Mouse (Mus musculus): ENCODE data around the gene Slc39a13.
"Not testable (repeated sequence)": the region's sequence is repeated elsewhere in the genome, so short reads cannot be mapped to it uniquely, and the experiment has no call there.

Gene Slc39a13

DNA sequence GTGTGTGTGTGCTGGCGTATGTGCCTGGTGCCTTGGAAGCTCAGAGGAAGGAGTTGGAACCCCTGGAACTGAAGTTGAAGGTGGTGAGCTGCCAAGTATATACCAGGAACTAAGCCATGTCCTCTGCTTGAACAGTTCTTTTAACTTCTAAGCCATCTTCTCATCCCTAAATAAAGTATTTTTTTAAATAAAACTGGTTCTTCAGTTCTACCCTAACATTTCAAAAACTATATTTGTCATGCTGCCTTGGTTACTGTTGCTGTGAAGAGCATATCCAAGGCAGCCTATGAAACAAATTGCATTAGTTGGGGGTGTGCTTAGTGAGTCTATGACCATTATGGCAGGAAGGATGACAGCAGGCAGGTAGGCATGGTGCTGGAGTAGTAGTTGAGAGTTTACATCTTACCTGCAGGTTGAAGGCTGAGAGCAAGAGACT, 45.1 kb downstream of the Slc39a13 start:
- peak; percentile 85 for ATAC-seq (ENCODE audit: low TSS enrichment)

DNA sequence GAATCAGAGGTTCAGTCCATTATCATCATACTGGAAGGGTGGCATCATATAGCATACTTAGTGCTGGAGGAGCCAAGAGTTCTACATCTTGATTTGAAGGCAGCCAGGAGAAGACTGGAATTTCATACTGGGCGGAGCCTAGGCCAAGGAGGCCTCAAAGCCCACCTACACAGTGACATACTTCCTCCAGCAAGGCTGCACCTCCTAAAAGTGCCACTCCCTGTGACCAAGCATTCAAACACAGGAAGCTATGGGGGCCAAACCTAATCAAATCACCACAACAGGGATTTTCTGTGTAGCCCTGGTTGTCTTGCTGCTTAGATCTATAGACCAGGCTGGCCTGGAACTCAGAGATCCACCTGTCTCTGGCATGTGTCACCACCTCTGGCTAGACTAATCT, 46.3 kb downstream of the Slc39a13 start:
- ATAC-seq (ENCODE audit: low TSS enrichment) = no peak

DNA sequence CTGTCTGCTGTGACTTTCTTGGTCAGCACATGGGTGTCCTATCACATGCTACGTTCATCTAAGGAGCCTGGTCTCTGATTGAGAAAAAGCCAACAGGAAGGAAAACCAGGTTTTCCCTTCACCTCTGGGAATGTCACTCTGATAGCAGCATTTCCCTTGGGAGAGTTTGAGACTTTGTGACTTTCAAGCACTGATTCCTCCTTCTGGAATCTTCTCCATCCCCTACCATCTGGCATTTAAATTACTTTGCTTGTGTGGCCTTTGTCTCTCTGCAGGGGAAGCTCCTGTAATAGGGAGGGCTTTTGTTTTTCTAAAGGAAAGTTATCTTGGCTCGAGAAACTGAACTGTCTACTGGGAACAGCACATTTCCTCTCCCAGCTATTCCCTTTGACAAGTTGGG, 47.1 kb downstream of the Slc39a13 start:
- no peak for ATAC-seq (ENCODE audit: low TSS enrichment)

DNA sequence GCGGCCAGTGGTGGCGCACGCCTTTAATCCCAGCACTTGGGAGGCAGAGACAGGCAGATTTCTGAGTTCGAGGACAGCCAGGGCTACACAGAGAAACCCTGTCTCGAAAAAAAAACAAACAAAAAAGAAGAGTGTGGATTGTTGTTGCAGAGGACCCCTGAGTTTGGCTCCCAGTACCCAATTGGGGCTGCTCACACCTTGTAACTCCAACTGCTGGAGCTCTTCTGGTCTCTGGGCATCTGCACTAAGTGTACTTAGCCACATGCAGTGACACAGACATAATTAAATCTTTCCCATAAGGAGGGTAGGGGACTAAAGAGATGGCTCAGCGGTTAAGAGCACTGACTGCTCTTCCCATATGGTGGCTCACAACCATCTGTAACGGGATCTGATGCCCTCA, 48.0 kb downstream of the Slc39a13 start:
- not testable (repeated sequence) for ATAC-seq (ENCODE audit: low TSS enrichment)

DNA sequence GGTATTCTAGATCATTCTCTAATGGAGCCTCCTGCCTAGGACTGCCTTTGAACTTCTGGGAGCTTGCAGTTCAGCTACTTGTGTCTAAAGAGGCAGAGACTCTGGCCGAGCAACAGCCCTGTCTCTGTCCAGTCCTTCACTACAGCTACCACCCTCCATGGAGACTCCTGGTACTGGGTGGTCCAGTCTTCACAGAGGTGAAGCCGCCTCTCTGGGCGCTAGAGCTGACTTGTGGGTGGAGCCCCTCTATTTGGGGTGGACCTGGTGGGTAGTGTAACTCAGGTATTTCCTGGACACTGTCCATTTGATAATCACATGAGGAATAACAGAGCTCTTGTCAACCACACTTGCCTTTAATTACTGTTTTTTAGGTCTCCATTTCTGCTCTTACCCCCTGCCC, 50.3 kb downstream of the Slc39a13 start:
- no peak for ATAC-seq (ENCODE audit: low TSS enrichment)

DNA sequence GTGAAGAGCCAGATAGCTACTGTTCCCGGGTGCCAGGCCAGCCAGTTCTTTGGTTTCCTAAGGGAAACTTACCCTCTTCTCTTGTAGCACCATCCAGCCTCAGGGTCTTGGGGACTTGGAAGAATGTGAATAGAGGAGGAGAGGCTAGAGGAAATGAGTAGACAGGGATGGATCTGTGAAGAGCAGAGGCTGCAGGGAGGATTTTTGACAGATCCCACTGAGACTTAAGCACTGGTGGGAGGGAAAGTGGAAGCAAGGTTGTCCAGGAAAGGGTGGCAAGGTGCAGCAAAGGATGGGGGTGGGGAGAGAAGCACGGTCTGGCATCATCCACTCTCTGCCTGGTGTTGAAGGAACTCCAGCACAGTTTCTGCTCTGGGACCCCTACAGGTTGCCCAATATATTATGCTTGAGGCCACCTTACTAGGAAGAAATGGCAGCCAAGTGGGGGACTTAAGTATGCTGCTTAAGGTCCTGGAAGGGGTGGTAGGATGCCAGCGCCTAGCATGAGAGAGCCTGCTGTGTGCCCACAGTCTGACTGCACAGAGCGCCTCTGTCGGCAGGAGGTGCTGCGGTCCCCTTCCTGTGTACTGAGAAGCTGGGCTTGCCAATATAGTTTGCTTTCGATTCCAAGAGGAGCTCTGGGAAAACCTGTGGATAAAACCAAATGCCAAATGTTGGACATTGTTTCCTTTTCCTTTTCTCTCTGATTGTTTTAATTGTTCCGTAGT, 52.0 kb downstream of the Slc39a13 start:
- ATAC-seq (ENCODE audit: low TSS enrichment) = peak; percentile 38; the same call in 1 of the 2 replicates

DNA sequence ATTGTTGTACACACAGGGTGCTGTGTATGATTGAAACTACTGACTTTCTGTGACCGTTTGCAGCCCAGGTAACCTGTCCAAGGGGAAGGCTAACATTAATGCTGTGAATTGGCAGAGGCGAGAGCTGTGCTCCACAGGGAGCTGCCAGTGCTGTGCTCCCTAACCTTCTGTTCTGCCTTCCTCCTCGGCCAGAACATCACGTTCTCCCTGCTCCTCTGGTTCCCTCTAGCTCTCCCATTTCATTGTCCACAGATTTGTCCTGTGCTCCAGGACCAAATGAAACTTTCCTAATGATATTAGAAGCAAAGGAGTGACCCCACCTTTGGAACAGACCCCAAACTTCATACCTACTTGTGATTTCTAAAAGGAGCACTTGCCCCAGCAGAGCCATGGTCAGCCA, 54.8 kb downstream of the Slc39a13 start:
- ATAC-seq (ENCODE audit: low TSS enrichment) = 0 out of 2 replicates have a peak, but pooled peaks have one; percentile 11

DNA sequence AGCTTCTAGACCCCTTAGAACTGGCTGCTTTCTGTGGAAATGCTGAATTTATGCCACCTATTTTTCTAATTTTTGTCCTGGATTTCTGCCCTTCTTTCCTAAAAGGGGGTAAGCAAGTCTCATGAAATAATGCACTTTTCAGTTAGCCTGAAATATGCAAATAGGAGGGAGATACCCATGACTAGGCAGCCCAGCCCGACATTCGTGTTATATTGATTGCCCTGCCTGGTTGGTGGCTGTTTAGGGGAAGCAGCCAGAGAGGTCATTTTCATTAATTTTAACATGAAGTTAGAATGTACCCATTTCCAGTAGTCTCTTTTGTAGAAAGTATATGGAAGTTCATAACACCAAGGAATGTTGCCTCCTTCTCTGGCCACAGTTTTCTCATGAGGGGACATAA, 56.3 kb downstream of the Slc39a13 start:
- ATAC-seq (ENCODE audit: low TSS enrichment) = no peak
